Mouse (Mus musculus) MEL (cell line): ENCODE data around the gene Pde8a.

ENCODE experiments used
- CTCF ChIP-seq, 3 experiments: IDR thresholded peaks in 2 of 3; conservative IDR thresholded peaks in 1 of 3; 2 replicates each; pipeline ENCODE4 v1.5.1; 2011 to 2012; ENCODE audit warnings: low read length in 3 of 3, low read depth in 2 of 3, mild to moderate bottlenecking in 2 of 3, improper control_type of control experiment in 1 of 3, inconsistent platforms in 1 of 3, mixed read lengths in 1 of 3, moderate library complexity in 1 of 3; ENCODE audit not compliant: control insufficient read depth in 1 of 3, insufficient read depth in 1 of 3, poor library complexity in 1 of 3, severe bottlenecking in 1 of 3
- ELF1 ChIP-seq: IDR thresholded peaks from 2 replicates; pipeline ENCODE4 v1.6.1; 2014; ENCODE audit warnings: low read depth, mild to moderate bottlenecking, inconsistent platforms, low read length, improper control_type of control experiment, moderate library complexity
- GABPA ChIP-seq: IDR thresholded peaks from 2 replicates; pipeline ENCODE4 v1.6.1; 2012; ENCODE audit warnings: low read depth, mild to moderate bottlenecking, inconsistent platforms, low read length, improper control_type of control experiment, moderate library complexity
- GATA1 ChIP-seq: IDR thresholded peaks from 2 replicates; pipeline ENCODE4 v1.6.1; 2011; ENCODE audit warnings: low read depth, low read length, improper control_type of control experiment
- JUND ChIP-seq: IDR thresholded peaks from 2 replicates; pipeline ENCODE4 v1.6.1; 2011; ENCODE audit warnings: low read depth, mild to moderate bottlenecking, improper control_type of control experiment, low read length
- POLR2A ChIP-seq, 2 experiments: IDR thresholded peaks; 2 replicates each; pipeline ENCODE4 v1.6.1; 2011 to 2012; ENCODE audit warnings: low read length in 2 of 2, mild to moderate bottlenecking in 2 of 2, control low read depth in 1 of 2, improper control_type of control experiment in 1 of 2, low read depth in 1 of 2, moderate library complexity in 1 of 2; ENCODE audit not compliant: control insufficient read depth in 1 of 2, insufficient read depth in 1 of 2, poor library complexity in 1 of 2
- SIN3A ChIP-seq: IDR thresholded peaks from 2 replicates; pipeline ENCODE4 v1.6.1; 2012; ENCODE audit warnings: low read length, improper control_type of control experiment, inconsistent platforms
- SMC3 ChIP-seq: IDR thresholded peaks from 2 replicates; pipeline ENCODE4 v1.6.1; 2011; ENCODE audit warnings: low read depth, low read length, improper control_type of control experiment
- TAL1 ChIP-seq: IDR thresholded peaks from 2 replicates; pipeline ENCODE4 v1.6.1; 2012; ENCODE audit warnings: mild to moderate bottlenecking, inconsistent platforms, low read length, moderate library complexity, mixed read lengths
- ZC3H11A ChIP-seq: IDR thresholded peaks from 2 replicates; pipeline ENCODE4 v1.6.1; 2012; ENCODE audit warnings: low read depth, mild to moderate bottlenecking, inconsistent platforms, low read length, improper control_type of control experiment
- ZMIZ1 ChIP-seq: IDR thresholded peaks from 2 replicates; pipeline ENCODE4 v1.6.1; 2012; ENCODE audit warnings: low read depth, mild to moderate bottlenecking, inconsistent platforms, low read length, improper control_type of control experiment, moderate library complexity
- ZNF384 ChIP-seq: IDR thresholded peaks from 2 replicates; pipeline ENCODE4 v1.6.1; 2012; ENCODE audit warnings: low read depth, mild to moderate bottlenecking, inconsistent platforms, low read length, improper control_type of control experiment

DNA sequence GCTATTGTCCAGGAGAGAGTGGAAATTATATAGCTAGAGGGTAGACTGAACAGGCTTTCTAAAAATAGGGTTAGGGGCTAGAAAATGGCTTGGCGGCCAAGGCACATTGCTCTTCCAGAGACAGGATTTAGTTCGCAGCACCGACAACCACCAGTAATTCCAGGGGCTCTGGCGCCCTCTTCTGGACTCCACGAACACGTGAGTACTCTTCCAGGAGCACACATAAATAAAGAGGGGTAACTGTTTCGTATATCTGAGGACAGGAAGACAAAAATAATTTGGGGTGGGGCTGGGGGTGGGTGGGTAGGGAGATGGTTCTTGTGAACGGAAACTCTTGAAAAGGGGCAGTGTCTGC lies 123.0 kb downstream of the Pde8a start:
- no peak for TF ChIP-seq JUND
- TF ChIP-seq GATA1, result no peak
- TF ChIP-seq POLR2A (IDR thresholded peaks at IDR 0.05; ENCODE audit: control insufficient read depth in 1 of 2, insufficient read depth in 1 of 2, low read depth in 1 of 2, low read length in 2 of 2, poor library complexity in 1 of 2), result no peak
- TF ChIP-seq CTCF (IDR thresholded peaks at IDR 0.05 in 2 of 3, conservative IDR thresholded peaks at IDR 0.05 in 1 of 3; ENCODE audit: control insufficient read depth in 1 of 3, insufficient read depth in 1 of 3, low read depth in 2 of 3, low read length in 3 of 3, poor library complexity in 1 of 3, severe bottlenecking in 1 of 3), result peak; percentile 52 to 80 (median 63)
- no peak for TF ChIP-seq ZC3H11A
- no peak for TF ChIP-seq ZMIZ1
- TF ChIP-seq TAL1, result no peak
- TF ChIP-seq GABPA, result no peak
- TF ChIP-seq SIN3A, result no peak
- no peak for TF ChIP-seq ZNF384
- TF ChIP-seq SMC3, result peak; percentile 39
- no peak for TF ChIP-seq ELF1
